Mouse (Mus musculus) MEL (cell line): ENCODE measurements around the gene Lsm14a. TPM values are rescaled to one million over a fixed set of nuclear protein-coding genes. Genes with fewer than 3 reads are reported as not detected.

Source experiments
- DNase-seq: peaks from one replicate; pipeline ENCODE4 v3.0.0; 2011; ENCODE audit warnings: low read depth, low spot score
- H3K27ac ChIP-seq: 2 replicates; pipeline ENCODE4 v1.5.1; 2012; ENCODE audit warnings: low read depth, mild to moderate bottlenecking, control low read depth, low read length, moderate library complexity; ENCODE audit not compliant: control insufficient read depth
- H3K27me3 ChIP-seq, 2 experiments: fragments of 150-350 bp in 1 of 2; sonication (generic) in 1 of 2; 2 replicates each; pipeline ENCODE4 v1.6.1; 2012; ENCODE audit warnings: low read length in 2 of 2, mild to moderate bottlenecking in 2 of 2, improper control_type of control experiment in 1 of 2, moderate library complexity in 1 of 2; ENCODE audit not compliant: insufficient read depth in 2 of 2, control insufficient read depth in 1 of 2
- H3K36me3 ChIP-seq, 2 experiments: 2 replicates each; pipeline ENCODE4 v1.6.1; 2012 to 2014; ENCODE audit warnings: low read length in 2 of 2, improper control_type of control experiment in 1 of 2, inconsistent platforms in 1 of 2, mild to moderate bottlenecking in 1 of 2; ENCODE audit not compliant: insufficient read depth in 2 of 2, control insufficient read depth in 1 of 2
- H3K4me1 ChIP-seq, 2 experiments: fragments of 150-350 bp in 1 of 2; sonication (generic) in 1 of 2; 2 replicates each; pipeline ENCODE4 v1.6.1; 2012; ENCODE audit warnings: low read length in 2 of 2, improper control_type of control experiment in 1 of 2, mild to moderate bottlenecking in 1 of 2; ENCODE audit not compliant: insufficient read depth in 2 of 2, control insufficient read depth in 1 of 2
- H3K4me3 ChIP-seq, 2 experiments: fragments of 150-350 bp in 1 of 2; sonication (generic) in 1 of 2; 2 replicates each; pipeline ENCODE4 v1.5.1; 2012; ENCODE audit warnings: low read depth in 2 of 2, low read length in 2 of 2, mild to moderate bottlenecking in 2 of 2, moderate library complexity in 2 of 2, control low read depth in 1 of 2, improper control_type of control experiment in 1 of 2; ENCODE audit not compliant: control insufficient read depth in 1 of 2, insufficient read depth in 1 of 2
- H3K79me2 ChIP-seq: 2 replicates; pipeline ENCODE4 v1.6.1; 2012; ENCODE audit warnings: mild to moderate bottlenecking, low read length, moderate library complexity; ENCODE audit not compliant: control insufficient read depth, poor library complexity, insufficient read depth
- H3K9ac ChIP-seq: 2 replicates; pipeline ENCODE4 v1.6.1; 2012; ENCODE audit warnings: low read depth, mild to moderate bottlenecking, control low read depth, low read length, moderate library complexity; ENCODE audit not compliant: control insufficient read depth, poor library complexity, severe bottlenecking
- H3K9me3 ChIP-seq: fragments of 150-350 bp; sonication (generic); replicated peaks from 2 replicates; pipeline ENCODE4 v1.6.1; 2012; ENCODE audit warnings: mild to moderate bottlenecking, low read length, improper control_type of control experiment, moderate library complexity; ENCODE audit not compliant: insufficient read depth
- E2F4 ChIP-seq: IDR thresholded peaks from 2 replicates; pipeline ENCODE4 v1.6.1; 2011; ENCODE audit warnings: low read depth, low read length, improper control_type of control experiment, borderline replicate concordance
- ELF1 ChIP-seq: IDR thresholded peaks from 2 replicates; pipeline ENCODE4 v1.6.1; 2014; ENCODE audit warnings: low read depth, mild to moderate bottlenecking, inconsistent platforms, low read length, improper control_type of control experiment, moderate library complexity
- ETS1 ChIP-seq: IDR thresholded peaks from 2 replicates; pipeline ENCODE4 v1.6.1; 2012; ENCODE audit warnings: low read depth, mild to moderate bottlenecking, inconsistent platforms, low read length, improper control_type of control experiment, moderate library complexity
- HCFC1 ChIP-seq: IDR thresholded peaks from 2 replicates; pipeline ENCODE4 v1.6.1; 2012; ENCODE audit warnings: low read depth, mild to moderate bottlenecking, inconsistent platforms, low read length, improper control_type of control experiment, moderate library complexity
- MAFK ChIP-seq: IDR thresholded peaks from 2 replicates; pipeline ENCODE4 v1.6.1; 2011; ENCODE audit warnings: low read depth, mild to moderate bottlenecking, low read length, improper control_type of control experiment, borderline replicate concordance
- MAX ChIP-seq: IDR thresholded peaks from 2 replicates; pipeline ENCODE4 v1.6.1; 2011; ENCODE audit warnings: low read length, improper control_type of control experiment
- MEF2A ChIP-seq: IDR thresholded peaks from 2 replicates; pipeline ENCODE4 v1.6.1; 2014; ENCODE audit warnings: low read depth, mild to moderate bottlenecking, inconsistent platforms, low read length, improper control_type of control experiment; ENCODE audit not compliant: poor library complexity, insufficient replicate concordance, severe bottlenecking; ENCODE audit errors: extremely low read depth
- MXI1 ChIP-seq: IDR thresholded peaks from 2 replicates; pipeline ENCODE4 v1.6.1; 2011; ENCODE audit warnings: mild to moderate bottlenecking, low read depth, low read length, improper control_type of control experiment
- MYB ChIP-seq: IDR thresholded peaks from 2 replicates; pipeline ENCODE4 v1.6.1; 2011; ENCODE audit warnings: mild to moderate bottlenecking, low read depth, low read length, improper control_type of control experiment
- MYC ChIP-seq: IDR thresholded peaks from 2 replicates; pipeline ENCODE4 v1.6.1; 2011; ENCODE audit warnings: low read depth, mild to moderate bottlenecking, low read length, improper control_type of control experiment, moderate library complexity
- POLR2AphosphoS2 ChIP-seq: IDR thresholded peaks from 2 replicates; pipeline ENCODE4 v1.6.1; 2011; ENCODE audit warnings: low read length, improper control_type of control experiment
- POLR2AphosphoS5 ChIP-seq: IDR thresholded peaks from 2 replicates; pipeline ENCODE4 v1.6.1; 2012; ENCODE audit warnings: low read depth, borderline replicate concordance, mild to moderate bottlenecking, inconsistent platforms, low read length, moderate library complexity, mixed read lengths
- RCOR1 ChIP-seq: IDR thresholded peaks from 2 replicates; pipeline ENCODE4 v1.6.1; 2012; ENCODE audit warnings: low read depth, mild to moderate bottlenecking, inconsistent platforms, low read length, improper control_type of control experiment
- SIN3A ChIP-seq: IDR thresholded peaks from 2 replicates; pipeline ENCODE4 v1.6.1; 2012; ENCODE audit warnings: low read length, improper control_type of control experiment, inconsistent platforms
- TBP ChIP-seq: IDR thresholded peaks from 2 replicates; pipeline ENCODE4 v1.8.0; 2011; ENCODE audit warnings: low read depth, low read length, improper control_type of control experiment
- TCF12 ChIP-seq: IDR thresholded peaks from 2 replicates; pipeline ENCODE4 v1.6.1; 2014; ENCODE audit warnings: low read depth, mild to moderate bottlenecking, inconsistent platforms, low read length, improper control_type of control experiment, moderate library complexity
- UBTF ChIP-seq: IDR thresholded peaks from 2 replicates; pipeline ENCODE4 v1.6.1; 2012; ENCODE audit warnings: low read depth, mild to moderate bottlenecking, inconsistent platforms, low read length, improper control_type of control experiment, moderate library complexity, borderline replicate concordance; ENCODE audit not compliant: insufficient read depth
- USF1 ChIP-seq: IDR thresholded peaks from 2 replicates; pipeline ENCODE4 v1.6.1; 2014; ENCODE audit warnings: low read depth, mild to moderate bottlenecking, inconsistent platforms, low read length, improper control_type of control experiment, moderate library complexity
- ZC3H11A ChIP-seq: IDR thresholded peaks from 2 replicates; pipeline ENCODE4 v1.6.1; 2012; ENCODE audit warnings: low read depth, mild to moderate bottlenecking, inconsistent platforms, low read length, improper control_type of control experiment
- ZNF384 ChIP-seq: IDR thresholded peaks from 2 replicates; pipeline ENCODE4 v1.6.1; 2012; ENCODE audit warnings: low read depth, mild to moderate bottlenecking, inconsistent platforms, low read length, improper control_type of control experiment
- polyA plus RNA-seq, 2 experiments: library from polyadenylated mRNA; stranded (reverse) in 1 of 2; unstranded in 1 of 2; fragments of >175 nt in 1 of 2; fragments of >200 nt in 1 of 2; gene quantifications; 2 replicates each; pipeline versions ENCODE4 v1.2.1 to v1.2.4; 2012; ENCODE audit warnings: low replicate concordance in 2 of 2, low read depth in 1 of 2; ENCODE audit not compliant: insufficient read length in 2 of 2, insufficient read depth in 1 of 2, missing spikeins in 1 of 2
- total RNA-seq: library from RNA; depleted of rRNA; stranded (reverse); fragments of 300-350 nt; gene quantifications from 2 replicates; pipeline ENCODE4 v1.2.3, GENCODE M21; 2012

The Lsm14a gene
- total and polyA plus RNA-seq, 3 experiments, result 66.4 to 371 (median 233) TPM

GRCm38 (mm10) chr7:34305454-34305853, 87.7 kb downstream of the Lsm14a start:
- no peak overlapping the region for H3K27ac ChIP-seq
- no peaks in the 10 kb centered on the region; a peak in 2 of 4 replicates for H3K36me3 ChIP-seq
- no peak for DNase-seq
- H3K4me1 ChIP-seq, result no peaks in the 10 kb centered on the region
- TF ChIP-seq ZC3H11A, result no peak
- TF ChIP-seq SIN3A, result no peak
- no peak for TF ChIP-seq MXI1
- TF ChIP-seq, all 39 proteins: peak for 0
- H3K4me3 ChIP-seq, result no peak overlapping the region
- no peaks in the 10 kb centered on the region for H3K27me3 ChIP-seq
- no peaks in the 10 kb centered on the region for H3K79me2 ChIP-seq
- H3K9ac ChIP-seq, result no peak overlapping the region
- no peaks in the 10 kb centered on the region for H3K9me3 ChIP-seq

GRCm38 (mm10) chr7:34302651-34303050, 90.5 kb downstream of the Lsm14a start:
- H3K27ac ChIP-seq, result no peak overlapping the region
- no peaks in the 10 kb centered on the region for H3K27me3 ChIP-seq
- DNase-seq, result no peak
- H3K9me3 ChIP-seq, result no peaks in the 10 kb centered on the region
- H3K4me3 ChIP-seq, result no peak overlapping the region
- no peaks in the 10 kb centered on the region; a peak in 2 of 4 replicates for H3K36me3 ChIP-seq
- H3K79me2 ChIP-seq, result no peaks in the 10 kb centered on the region
- H3K9ac ChIP-seq, result no peak overlapping the region
- no peaks in the 10 kb centered on the region for H3K4me1 ChIP-seq
- TF ChIP-seq TBP, result no peak

GRCm38 (mm10) chr7:34301952-34302351, 91.2 kb downstream of the Lsm14a start:
- Histone ChIP-seq H3K27ac (no peak overlapping the region), H3K9ac (no peak overlapping the region), H3K79me2 (no peaks in the 10 kb centered on the region), H3K4me3 (no peak overlapping the region), H3K4me1 (no peaks in the 10 kb centered on the region), H3K36me3 (no peaks in the 10 kb centered on the region; a peak in 2 of 4 replicates), H3K27me3 (no peaks in the 10 kb centered on the region), H3K9me3 (no peaks in the 10 kb centered on the region)
- no peak for DNase-seq
- TF ChIP-seq ETS1 (no peak), RCOR1 (peak; percentile 81)

GRCm38 (mm10) chr7:34298818-34299217, 94.3 kb downstream of the Lsm14a start:
- no peak for TF ChIP-seq POLR2AphosphoS2
- TF ChIP-seq ZNF384, result no peak
- no peak for TF ChIP-seq E2F4
- TF ChIP-seq MAFK, result no peak
- TF ChIP-seq HCFC1, result no peak
- TF ChIP-seq ETS1, result no peak
- TF ChIP-seq MYC, result no peak
- no peak for TF ChIP-seq MAX
- no peak for TF ChIP-seq RCOR1
- TF ChIP-seq UBTF, result no peak
- no peak for TF ChIP-seq TCF12
- TF ChIP-seq MEF2A, result no peak
- no peak for TF ChIP-seq USF1
- no peak for TF ChIP-seq MYB
- TF ChIP-seq POLR2AphosphoS5, result no peak
- TF ChIP-seq ELF1, result no peak
- TF ChIP-seq, all 39 proteins: peak for 0
- Histone ChIP-seq H3K36me3 (no peaks in the 10 kb centered on the region; a peak in 1 of 4 replicates), H3K9me3 (no peaks in the 10 kb centered on the region), H3K27ac (no peak overlapping the region), H3K4me3 (no peak overlapping the region), H3K79me2 (no peaks in the 10 kb centered on the region), H3K4me1 (no peaks in the 10 kb centered on the region), H3K27me3 (no peaks in the 10 kb centered on the region), H3K9ac (no peak overlapping the region)
- no peak for DNase-seq
